Mouse (Mus musculus): ENCODE data around the gene Kdm4c. TPM values are rescaled to one million over a fixed set of nuclear protein-coding genes. Genes with fewer than 3 reads are reported as not detected.
"Not testable (repeated sequence)": the region's sequence is repeated elsewhere in the genome, so short reads cannot be mapped to it uniquely, and the experiment has no call there.

The Kdm4c gene
- total RNA-seq, 4 experiments from 2014 or later, result 6.8 to 8.5 (median 7.9) TPM

GRCm38 (mm10) chr4:74311135-74311534, 68.8 kb downstream of the Kdm4c start:
- no peak for DNase-seq (ENCODE audit: low spot score in 2 of 2)

- no peak for DNase-seq (ENCODE audit: low spot score in 2 of 2)
These were observed 70.6 kb downstream of the Kdm4c start for GRCm38 (mm10) chr4:74312858-74313257.

- no peak for DNase-seq (ENCODE audit: low spot score in 2 of 2)
These were observed 73.1 kb downstream of the Kdm4c start for GRCm38 (mm10) chr4:74315388-74315787.

- DNase-seq (ENCODE audit: low spot score in 2 of 2), result no peak
These were observed 77.0 kb downstream of the Kdm4c start for GRCm38 (mm10) chr4:74319313-74319712.

- DNase-seq (ENCODE audit: low spot score in 2 of 2), result no peak
These were observed 115.2 kb downstream of the Kdm4c start for GRCm38 (mm10) chr4:74357479-74357878.

- DNase-seq (ENCODE audit: low spot score in 2 of 2), result no peak
These were observed 118.0 kb downstream of the Kdm4c start for GRCm38 (mm10) chr4:74360274-74360673.

- DNase-seq (ENCODE audit: low spot score in 2 of 2), result no peak
These were observed 144.3 kb downstream of the Kdm4c start for GRCm38 (mm10) chr4:74386583-74386982.

- DNase-seq (ENCODE audit: low spot score in 2 of 2), result no peak
These were observed 150.9 kb downstream of the Kdm4c start for GRCm38 (mm10) chr4:74393162-74393561.

- DNase-seq (ENCODE audit: low spot score in 2 of 2), result no peak
These were observed 154.3 kb downstream of the Kdm4c start for GRCm38 (mm10) chr4:74396562-74396961.

GRCm38 (mm10) chr4:74401617-74402313, 159.5 kb downstream of the Kdm4c start:
- DNase-seq (ENCODE audit: low spot score in 2 of 2), result not testable (repeated sequence)

- no peak for DNase-seq (ENCODE audit: low spot score in 2 of 2)
These were observed 166.4 kb downstream of the Kdm4c start for GRCm38 (mm10) chr4:74408731-74409130.

- no peak for DNase-seq (ENCODE audit: low spot score in 2 of 2)
These were observed 177.5 kb downstream of the Kdm4c start for GRCm38 (mm10) chr4:74419794-74420193.

Other genes starting within 250 kb of the Kdm4c start
- under 1 TPM; 0.07 to 0.43 (median 0.20) TPM for gene Frmd3, start 229.1 kb upstream of the Kdm4c start, total RNA-seq (2022)

All from gastrocnemius, adult 8-10 months (tissue).